In genomic region chr17:46483561-46484001, GRCm38 (mm10) we compare ENCODE assay signal across 8 mouse cellular contexts. TPM values are rescaled to one million over a fixed set of nuclear protein-coding genes. Genes with fewer than 3 reads are reported as not detected.
DNase-seq lines count a peak whose midpoint lies in the region; ATAC-seq and TF ChIP-seq lines count a peak whose summit lies in the region.

No protein-coding gene starts in this region.

- no peak for TF ChIP-seq CTCF in forebrain, postnatal 0 days (IDR thresholded peaks at IDR 0.05; ENCODE audit: low read depth)
- TF ChIP-seq CTCF in olfactory bulb, adult 2 months (IDR thresholded peaks at IDR 0.05; ENCODE audit: insufficient read depth, low read depth, low read length), result no peak

- H3K4me3 ChIP-seq in heart, embryonic 14.5 days (ENCODE audit: control insufficient read depth in 1 of 2, insufficient read depth in 1 of 2, low read depth in 1 of 2, low read length in 2 of 2), result peak overlapping the region; percentile 40 to 41
- H3K4me3 ChIP-seq in forebrain, postnatal 0 days (ENCODE audit: low read depth, low read length), result peak overlapping the region; percentile 33
- peak overlapping the region; percentile 41 for H3K4me3 ChIP-seq in kidney, embryonic 15.5 days (replicated peaks)
- peak overlapping the region; percentile 23 for H3K4me3 ChIP-seq in limb, embryonic 15.5 days
- H3K4me3 ChIP-seq in olfactory bulb, adult 2 months (ENCODE audit: insufficient read depth, low read depth, low read length), result peak overlapping the region; percentile 63

- H3K27ac ChIP-seq in heart, embryonic 14.5 days (replicated peaks in 1 of 2; ENCODE audit: control insufficient read depth in 1 of 2, insufficient read depth in 1 of 2, low read depth in 2 of 2, low read length in 2 of 2), result no peak overlapping the region
- H3K27ac ChIP-seq in forebrain, postnatal 0 days (ENCODE audit: low read depth, low read length), result no peak overlapping the region
- peak overlapping the region; percentile 52; the same call in 1 of the 2 replicates for H3K27ac ChIP-seq in kidney, embryonic 15.5 days
- H3K27ac ChIP-seq in limb, embryonic 15.5 days, result no peak overlapping the region
- 0 out of 2 replicates have a peak overlapping the region, but pooled peaks have one; percentile 7 for H3K27ac ChIP-seq in olfactory bulb, adult 2 months (ENCODE audit: insufficient read depth, low read depth, low read length)

- peak overlapping the region; percentile 57 for H3K9ac ChIP-seq in heart, embryonic 14.5 days (ENCODE audit: low read length)
- H3K9ac ChIP-seq in forebrain, postnatal 0 days, result peak overlapping the region; percentile 19
- H3K9ac ChIP-seq in kidney, embryonic 15.5 days, result peak overlapping the region; percentile 27
- no peak overlapping the region for H3K9ac ChIP-seq in limb, embryonic 15.5 days

- no peak for ATAC-seq in heart, embryonic 14.5 days (ENCODE audit: insufficient number of reproducible peaks, insufficient read depth, low FRiP score, low read depth)
- peak; percentile 61 for ATAC-seq in forebrain, postnatal 0 days
- peak; percentile 73 for ATAC-seq in kidney, embryonic 15.5 days (replicated peaks; ENCODE audit: low FRiP score)
- ATAC-seq in limb, embryonic 15.5 days (ENCODE audit: insufficient number of reproducible peaks, low FRiP score, low TSS enrichment, low read depth), result no peak
- ATAC-seq in activated CD4-positive, CD25-positive, alpha-beta regulatory T cell, adult 4 months, result no peak

- 0% methylated on average over 16 of the region's 16 CpGs for WGBS in heart, embryonic 14.5 days
- WGBS in forebrain, postnatal 0 days, result 2% methylated on average over 16 of the region's 16 CpGs
- under 1% methylated on average over 16 of the region's 16 CpGs for WGBS in kidney, embryonic 15.5 days
- WGBS in limb, embryonic 15.5 days, result under 1% methylated on average over 16 of the region's 16 CpGs
- WGBS in olfactory bulb, adult 2 months, result 3% methylated on average over 16 of the region's 16 CpGs

- TF ChIP-seq POLR2A in olfactory bulb, adult 2 months (IDR thresholded peaks at IDR 0.05; ENCODE audit: insufficient read depth, low read depth, low read length), result 0 out of 2 replicates have a peak, but pooled peaks have one; percentile 24

- peak overlapping the region; percentile 84 for H3K4me2 ChIP-seq in heart, embryonic 14.5 days (ENCODE audit: low read length)
- H3K4me2 ChIP-seq in forebrain, postnatal 0 days (ENCODE audit: low read depth), result peak overlapping the region; percentile 72
- H3K4me2 ChIP-seq in kidney, embryonic 15.5 days, result peak overlapping the region; percentile 63
- H3K4me2 ChIP-seq in limb, embryonic 15.5 days, result peak overlapping the region; percentile 42

- no peak for DNase-seq in heart, adult 8-10 months (ENCODE audit: low spot score)
- DNase-seq in cerebellum, adult 11-12 months, result peak; percentile 78
- peak; percentile 63 for DNase-seq in forebrain, postnatal 0 days

- no peaks in the 10 kb centered on the region for H3K36me3 ChIP-seq in heart, embryonic 14.5 days (ENCODE audit: control insufficient read depth, insufficient read depth, low read length)
- peaks cover 23% of the 10 kb centered on the region for H3K36me3 ChIP-seq in forebrain, postnatal 0 days (ENCODE audit: insufficient read depth)
- H3K36me3 ChIP-seq in kidney, embryonic 15.5 days, result no peaks in the 10 kb centered on the region
- H3K36me3 ChIP-seq in limb, embryonic 15.5 days, result no peaks in the 10 kb centered on the region

- H3K9me3 ChIP-seq in heart, embryonic 14.5 days (ENCODE audit: control insufficient read depth, low read length), result no peaks in the 10 kb centered on the region
- no peaks in the 10 kb centered on the region for H3K9me3 ChIP-seq in forebrain, postnatal 0 days (ENCODE audit: low read length)
- no peaks in the 10 kb centered on the region for H3K9me3 ChIP-seq in kidney, embryonic 15.5 days (replicated peaks)
- no peaks in the 10 kb centered on the region for H3K9me3 ChIP-seq in limb, embryonic 15.5 days

- peaks cover 6 to 11% of the 10 kb centered on the region in 2 experiments; a peak in 3 of 4 replicates for H3K4me1 ChIP-seq in heart, embryonic 14.5 days (ENCODE audit: control insufficient read depth in 2 of 2, insufficient read depth in 2 of 2, low read length in 2 of 2)
- H3K4me1 ChIP-seq in forebrain, postnatal 0 days (ENCODE audit: insufficient read depth), result peaks cover 20% of the 10 kb centered on the region
- peaks cover 22% of the 10 kb centered on the region for H3K4me1 ChIP-seq in kidney, embryonic 15.5 days
- H3K4me1 ChIP-seq in limb, embryonic 15.5 days, result peaks cover 15% of the 10 kb centered on the region
- H3K4me1 ChIP-seq in olfactory bulb, adult 2 months (ENCODE audit: control insufficient read depth, insufficient read depth, low read length), result peaks cover 29% of the 10 kb centered on the region

- peaks cover 46% of the 10 kb centered on the region for H3K27me3 ChIP-seq in heart, embryonic 14.5 days (ENCODE audit: control insufficient read depth, insufficient read depth, low read length)
- no peaks in the 10 kb centered on the region for H3K27me3 ChIP-seq in forebrain, postnatal 0 days (ENCODE audit: insufficient read depth, low read length)
- H3K27me3 ChIP-seq in kidney, embryonic 15.5 days, result peaks cover 85% of the 10 kb centered on the region
- peaks cover 79% of the 10 kb centered on the region for H3K27me3 ChIP-seq in limb, embryonic 15.5 days

RNA-seq across cellular contexts. Expression of gene Ttbk1, which starts 3.9 kb away (rescaled TPM):
- 0.16 and 0.18 TPM in 2 replicates for polyA plus RNA-seq in heart, embryonic 14.5 days (2014; fragmentation: Nextera tagmentation; extraction: Ambion mirVana)
- total RNA-seq in heart, adult 8-10 months (2022), result under 1 TPM; 0.11 to 0.41 (median 0.24) TPM
- total RNA-seq in forebrain, postnatal 0 days (2014; rRNA removed), result 32.3 and 36.5 TPM in 2 replicates
- 4.2 and 5.6 TPM in 2 replicates for polyA plus RNA-seq in forebrain, postnatal 0 days (2015; fragmentation: Nextera tagmentation; extraction: Ambion mirVana)
- polyA plus RNA-seq in kidney, embryonic 15.5 days (2015; fragmentation: Nextera tagmentation; extraction: Ambion mirVana), result 0.17 and 0.26 TPM in 2 replicates
- 0.02 and 0.06 TPM in 2 replicates for polyA plus RNA-seq in limb, embryonic 15.5 days (2015; fragmentation: Nextera tagmentation; extraction: Ambion mirVana)
- not detected in 2 replicates for polyA plus RNA-seq in olfactory bulb, adult 2 months (2012; ENCODE audit: insufficient read depth, insufficient read length, low replicate concordance, missing spikeins)
- polyA plus RNA-seq in activated CD4-positive, CD25-positive, alpha-beta regulatory T cell, adult 4 months (2017; shearing (Covaris generic)), result 1 to 10 TPM in 1 of 2 experiments, under 1 TPM in 1; 0.49 to 1.5 TPM

RNA-seq across cellular contexts. Expression of gene Dnph1, which starts 12.9 kb away (rescaled TPM):
- 25.8 and 26.4 TPM in 2 replicates for polyA plus RNA-seq in heart, embryonic 14.5 days (2014; fragmentation: Nextera tagmentation; extraction: Ambion mirVana)
- 1 to 10 TPM; 1.7 to 2.2 (median 1.8) TPM for total RNA-seq in heart, adult 8-10 months (2022)
- 5.9 and 6.1 TPM in 2 replicates for total RNA-seq in forebrain, postnatal 0 days (2014; rRNA removed)
- polyA plus RNA-seq in forebrain, postnatal 0 days (2015; fragmentation: Nextera tagmentation; extraction: Ambion mirVana), result 14.9 and 16.1 TPM in 2 replicates
- 58.0 and 58.5 TPM in 2 replicates for polyA plus RNA-seq in kidney, embryonic 15.5 days (2015; fragmentation: Nextera tagmentation; extraction: Ambion mirVana)
- polyA plus RNA-seq in limb, embryonic 15.5 days (2015; fragmentation: Nextera tagmentation; extraction: Ambion mirVana), result 29.3 and 33.8 TPM in 2 replicates
- not detected in 2 replicates for polyA plus RNA-seq in olfactory bulb, adult 2 months (2012; ENCODE audit: insufficient read depth, insufficient read length, low replicate concordance, missing spikeins)
- polyA plus RNA-seq in activated CD4-positive, CD25-positive, alpha-beta regulatory T cell, adult 4 months (2017; shearing (Covaris generic)), result 10 to 100 TPM; 11.1 to 13.4 TPM

RNA-seq across cellular contexts. Expression of gene Slc22a7, which starts 45.3 kb away (rescaled TPM):
- not detected in 2 replicates for polyA plus RNA-seq in heart, embryonic 14.5 days (2014; fragmentation: Nextera tagmentation; extraction: Ambion mirVana)
- not detected for total RNA-seq in heart, adult 8-10 months (2022)
- 0.24 TPM in 1 of 2 replicates, not detected in the other for total RNA-seq in forebrain, postnatal 0 days (2014; rRNA removed)
- 0.11 and 0.13 TPM in 2 replicates for polyA plus RNA-seq in forebrain, postnatal 0 days (2015; fragmentation: Nextera tagmentation; extraction: Ambion mirVana)
- not detected in 2 replicates for polyA plus RNA-seq in kidney, embryonic 15.5 days (2015; fragmentation: Nextera tagmentation; extraction: Ambion mirVana)
- polyA plus RNA-seq in limb, embryonic 15.5 days (2015; fragmentation: Nextera tagmentation; extraction: Ambion mirVana), result not detected in 2 replicates
- not detected in 2 replicates for polyA plus RNA-seq in olfactory bulb, adult 2 months (2012; ENCODE audit: insufficient read depth, insufficient read length, low replicate concordance, missing spikeins)
- polyA plus RNA-seq in activated CD4-positive, CD25-positive, alpha-beta regulatory T cell, adult 4 months (2017; shearing (Covaris generic)), result not detected

RNA-seq across cellular contexts. Expression of gene Crip3, which starts 54.9 kb away (rescaled TPM):
- 0.61 and 1.3 TPM in 2 replicates for polyA plus RNA-seq in heart, embryonic 14.5 days (2014; fragmentation: Nextera tagmentation; extraction: Ambion mirVana)
- total RNA-seq in heart, adult 8-10 months (2022), result 1 to 10 TPM in 1 of 4 experiments, under 1 TPM in 3; 0.54 to 1.0 (median 0.88) TPM
- total RNA-seq in forebrain, postnatal 0 days (2014; rRNA removed), result 0.52 and 1.1 TPM in 2 replicates
- polyA plus RNA-seq in forebrain, postnatal 0 days (2015; fragmentation: Nextera tagmentation; extraction: Ambion mirVana), result 2.8 and 4.3 TPM in 2 replicates
- polyA plus RNA-seq in kidney, embryonic 15.5 days (2015; fragmentation: Nextera tagmentation; extraction: Ambion mirVana), result 0.51 and 0.64 TPM in 2 replicates
- polyA plus RNA-seq in limb, embryonic 15.5 days (2015; fragmentation: Nextera tagmentation; extraction: Ambion mirVana), result 1.8 and 2.0 TPM in 2 replicates
- not detected in 2 replicates for polyA plus RNA-seq in olfactory bulb, adult 2 months (2012; ENCODE audit: insufficient read depth, insufficient read length, low replicate concordance, missing spikeins)
- not detected for polyA plus RNA-seq in activated CD4-positive, CD25-positive, alpha-beta regulatory T cell, adult 4 months (2017; shearing (Covaris generic))

Comparison
In these comparisons a context has a peak if more than half of its experiments do, and no peak if none do; other contexts are left out.
1. ATAC-seq: peak in forebrain, postnatal 0 days (single experiment) and kidney, embryonic 15.5 days (single experiment); none in heart, embryonic 14.5 days (single experiment), limb, embryonic 15.5 days (single experiment) and activated CD4-positive, CD25-positive, alpha-beta regulatory T cell, adult 4 months (single experiment).
2. H3K27ac ChIP-seq: peak in kidney, embryonic 15.5 days (single experiment) and olfactory bulb, adult 2 months (single experiment); none in heart, embryonic 14.5 days (0 of 2), forebrain, postnatal 0 days (single experiment) and limb, embryonic 15.5 days (single experiment).
3. RNA of gene Dnph1, which starts 12.9 kb away (polyA plus RNA-seq): 58.0 to 58.5 TPM in kidney, embryonic 15.5 days, 29.3 to 33.8 TPM in limb, embryonic 15.5 days, 25.8 to 26.4 TPM in heart, embryonic 14.5 days, 14.9 to 16.1 TPM in forebrain, postnatal 0 days and 11.1 to 13.4 TPM in activated CD4-positive, CD25-positive, alpha-beta regulatory T cell, adult 4 months; not detected in olfactory bulb, adult 2 months; every median in the first group is over 10 times any median in the second.
4. Peak in every context shown above with its lines, with median percentiles within 50 percentile points of each other: H3K4me2 ChIP-seq and H3K4me3 ChIP-seq.